Mouse (Mus musculus): ENCODE measurements around the gene Nup153. TPM values are rescaled to one million over a fixed set of nuclear protein-coding genes. Genes with fewer than 3 reads are reported as not detected.

The Nup153 gene
- 24.7 and 25.8 TPM in 2 replicates for polyA plus RNA-seq (2015; fragmentation: Nextera tagmentation; extraction: Ambion mirVana)

DNA sequence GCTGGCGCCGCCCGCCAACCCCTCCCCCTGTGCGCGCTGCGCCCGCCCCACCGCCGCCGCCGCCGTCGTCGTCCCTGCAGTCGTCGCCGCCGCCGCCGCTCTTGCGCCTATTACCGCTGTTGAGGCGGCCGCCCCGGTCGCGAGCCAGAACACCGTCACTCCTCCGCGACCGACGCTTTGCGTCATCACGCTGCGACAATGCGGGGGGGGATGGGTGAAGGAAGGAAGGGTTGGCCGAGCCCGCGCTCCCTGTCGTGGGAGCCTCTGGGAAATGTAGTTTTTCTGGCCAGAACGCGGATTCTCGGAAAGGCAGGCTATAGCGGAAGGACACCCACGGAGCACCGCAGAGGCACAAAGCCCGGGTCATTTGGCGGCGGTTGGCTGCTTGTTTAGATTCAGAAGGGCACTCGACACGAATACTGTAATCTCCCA, at the start of gene Nup153:
Gene Nup153, minus strand, starts transcription at position 104 of the 432 bp plus-strand sequence.
- Histone ChIP-seq H3K9ac (replicated peaks) (peak within 1 kb of the TSS; percentile 78), H3K4me3 (peak within 1 kb of the TSS; percentile 91), H3K27me3 (no peaks in the 10 kb centered on the region), H3K36me3 (no peaks in the 10 kb centered on the region), H3K9me3 (no peaks in the 10 kb centered on the region), H3K4me2 (replicated peaks) (peak within 1 kb of the TSS; percentile 76), H3K27ac (replicated peaks) (peak within 1 kb of the TSS; percentile 95), H3K4me1 (peaks cover 26% of the 10 kb centered on the region)
- peak; percentile 93 for ATAC-seq (replicated peaks)
- WGBS: under 1% methylated on average over 42 of the region's 51 CpGs

DNA sequence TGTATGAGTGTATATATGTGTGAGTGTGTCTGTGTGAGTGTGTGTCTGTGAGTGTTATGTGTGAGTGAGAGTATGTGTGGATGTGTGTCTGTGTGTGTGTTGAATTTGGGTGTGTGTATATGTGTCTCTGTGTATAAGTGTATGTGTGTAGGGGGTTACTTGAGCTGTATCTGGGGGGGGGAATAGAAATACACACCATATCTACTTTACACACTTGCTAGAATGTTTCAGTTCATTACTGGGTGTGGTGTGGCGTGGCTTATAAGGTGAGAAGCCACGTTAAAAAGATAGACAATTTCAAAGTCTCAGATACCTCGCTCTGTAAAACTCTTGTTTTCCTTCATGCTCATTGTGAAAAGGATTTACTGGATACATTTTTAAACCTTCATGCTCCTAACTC, 49.7 kb upstream of the Nup153 start:
- Histone ChIP-seq H3K27me3 (no peaks in the 10 kb centered on the region), H3K36me3 (peaks cover 7% of the 10 kb centered on the region; the same call in 1 of the 2 replicates), H3K4me2 (replicated peaks) (no peak overlapping the region), H3K9ac (replicated peaks) (no peak overlapping the region), H3K4me3 (no peak overlapping the region), H3K4me1 (no peaks in the 10 kb centered on the region), H3K27ac (replicated peaks) (no peak overlapping the region), H3K9me3 (no peaks in the 10 kb centered on the region)
- no peak for ATAC-seq (replicated peaks)
- 94% methylated on average over 3 of the region's 3 CpGs for WGBS

DNA sequence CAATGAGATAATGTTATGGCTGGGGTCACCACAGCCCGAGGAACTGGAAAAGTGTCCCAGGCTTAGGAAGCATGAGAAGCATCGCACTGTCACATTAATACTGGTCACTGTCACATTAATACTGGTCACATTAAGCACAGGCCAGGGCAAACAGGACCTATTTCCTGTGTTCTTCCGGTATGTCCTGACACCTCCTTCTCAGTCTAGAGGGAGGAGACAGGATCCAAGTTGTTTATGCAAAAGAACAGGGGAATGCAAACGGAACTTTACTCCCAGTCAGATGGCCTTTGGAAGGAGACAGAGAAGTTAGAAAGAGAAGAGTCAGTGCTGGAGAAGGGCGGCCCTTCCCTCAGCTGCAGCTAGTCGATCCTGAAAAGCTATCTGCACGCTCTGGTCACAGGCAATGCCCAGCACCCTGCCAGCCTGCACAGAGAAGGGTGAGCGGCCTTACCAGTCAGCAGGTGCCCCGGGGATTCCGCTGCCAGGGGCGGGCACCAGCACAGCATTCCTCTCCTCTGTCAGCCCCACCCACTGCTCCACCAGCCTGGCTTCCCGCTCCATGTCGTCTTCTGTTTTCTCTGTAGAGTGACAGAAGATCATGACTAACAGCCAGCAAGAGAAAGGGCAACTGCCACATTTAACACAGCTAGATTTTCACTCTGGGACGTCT, 49.0 kb upstream of the Nup153 start:
- no peak overlapping the region for H3K27ac ChIP-seq (replicated peaks)
- peaks cover 11% of the 10 kb centered on the region; the same call in 1 of the 2 replicates for H3K36me3 ChIP-seq
- no peak overlapping the region for H3K4me3 ChIP-seq
- 83% methylated on average over 14 of the region's 14 CpGs for WGBS
- no peak overlapping the region for H3K4me2 ChIP-seq (replicated peaks)
- H3K4me1 ChIP-seq: no peaks in the 10 kb centered on the region
- H3K9me3 ChIP-seq: no peaks in the 10 kb centered on the region
- ATAC-seq (replicated peaks): no peak
- no peak overlapping the region for H3K9ac ChIP-seq (replicated peaks)
- H3K27me3 ChIP-seq: no peaks in the 10 kb centered on the region

DNA sequence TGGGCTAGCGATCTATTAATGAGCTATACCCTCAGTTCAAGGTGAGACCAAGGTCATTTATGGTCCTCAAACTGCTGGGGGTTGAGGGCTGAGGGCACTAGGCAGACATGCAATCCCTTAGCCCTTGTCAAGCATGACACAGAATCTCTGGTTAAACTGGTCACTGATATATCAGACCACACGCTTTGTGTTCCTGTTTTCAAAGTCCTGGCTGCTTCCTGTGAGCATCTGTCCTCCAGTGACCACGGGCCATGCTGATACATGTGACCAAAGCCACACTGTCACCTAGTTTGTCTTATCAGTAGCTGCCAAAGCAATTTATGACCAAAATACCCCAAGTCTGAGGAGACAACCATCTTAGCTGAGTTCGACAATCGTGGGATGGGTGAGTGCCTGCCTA, 47.3 kb upstream of the Nup153 start:
- Histone ChIP-seq H3K27ac (replicated peaks) (no peak overlapping the region), H3K27me3 (no peaks in the 10 kb centered on the region), H3K4me3 (no peak overlapping the region), H3K36me3 (peaks cover 16% of the 10 kb centered on the region; the same call in 1 of the 2 replicates), H3K4me1 (no peaks in the 10 kb centered on the region), H3K9ac (replicated peaks) (no peak overlapping the region), H3K4me2 (replicated peaks) (no peak overlapping the region), H3K9me3 (no peaks in the 10 kb centered on the region)
- 90% methylated on average over 5 of the region's 5 CpGs for WGBS
- ATAC-seq (replicated peaks): no peak

GRCm38 (mm10) chr13:46772581-46772980, 44.8 kb upstream of the Nup153 start:
- 97% methylated on average over 13 of the region's 13 CpGs for WGBS
- Histone ChIP-seq H3K27me3 (no peaks in the 10 kb centered on the region), H3K27ac (replicated peaks) (no peak overlapping the region), H3K4me1 (no peaks in the 10 kb centered on the region), H3K4me3 (no peak overlapping the region), H3K4me2 (replicated peaks) (no peak overlapping the region), H3K9me3 (no peaks in the 10 kb centered on the region), H3K9ac (replicated peaks) (no peak overlapping the region), H3K36me3 (peaks cover 16% of the 10 kb centered on the region; the same call in 1 of the 2 replicates)
- ATAC-seq (replicated peaks): no peak

DNA sequence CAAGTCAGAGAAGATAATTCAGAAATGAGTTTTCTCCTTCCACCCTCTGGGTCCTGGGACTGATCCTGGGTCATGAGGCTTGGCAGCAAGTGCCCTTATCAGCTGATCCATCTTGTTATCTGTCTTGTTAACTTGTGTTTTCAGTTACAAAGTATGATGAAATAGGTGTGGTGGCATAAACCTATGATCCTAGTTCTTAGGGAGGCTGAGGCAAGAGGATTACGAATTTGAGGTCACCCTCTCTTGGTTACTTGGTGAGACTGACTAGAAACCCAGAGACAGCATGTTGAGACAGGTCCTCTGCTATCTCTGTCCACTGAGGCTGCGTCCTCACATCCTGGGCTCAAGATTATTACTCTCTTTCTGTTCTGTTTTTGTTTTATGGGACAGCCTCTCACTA, 37.6 kb upstream of the Nup153 start:
- H3K4me3 ChIP-seq: no peak overlapping the region
- ATAC-seq (replicated peaks): no peak
- no peak overlapping the region for H3K9ac ChIP-seq (replicated peaks)
- peaks cover 4% of the 10 kb centered on the region; the same call in 1 of the 2 replicates for H3K36me3 ChIP-seq
- no peak overlapping the region for H3K27ac ChIP-seq (replicated peaks)
- no peaks in the 10 kb centered on the region for H3K9me3 ChIP-seq
- no peaks in the 10 kb centered on the region for H3K4me1 ChIP-seq
- 92% methylated on average over 2 of the region's 2 CpGs for WGBS
- H3K4me2 ChIP-seq (replicated peaks): no peak overlapping the region
- H3K27me3 ChIP-seq: no peaks in the 10 kb centered on the region

DNA sequence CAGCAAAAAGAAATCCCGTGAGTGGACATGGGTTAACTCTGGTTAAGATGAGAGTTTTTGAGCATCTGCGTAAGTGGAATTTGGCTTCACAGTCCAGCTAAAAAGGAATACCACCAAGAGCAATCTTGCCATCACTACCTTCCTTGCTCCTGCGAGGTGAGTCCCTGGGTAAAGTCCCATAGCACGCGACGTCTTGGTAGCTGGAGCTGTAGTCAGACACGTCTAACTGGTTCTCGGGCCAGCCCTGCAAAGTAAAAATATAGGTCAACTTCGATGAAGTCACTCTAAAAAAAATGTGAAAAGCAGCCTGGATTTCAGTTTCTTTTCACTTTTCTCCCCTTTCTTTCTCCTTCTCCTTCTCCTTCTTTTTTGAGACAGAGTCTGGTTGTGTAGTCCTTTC, 35.5 kb upstream of the Nup153 start:
- Histone ChIP-seq H3K36me3 (peaks cover 4% of the 10 kb centered on the region; the same call in 1 of the 2 replicates), H3K9me3 (no peaks in the 10 kb centered on the region), H3K9ac (replicated peaks) (no peak overlapping the region), H3K27ac (replicated peaks) (no peak overlapping the region), H3K4me3 (no peak overlapping the region), H3K4me2 (replicated peaks) (no peak overlapping the region), H3K27me3 (no peaks in the 10 kb centered on the region), H3K4me1 (no peaks in the 10 kb centered on the region)
- ATAC-seq (replicated peaks): no peak
- 97% methylated on average over 9 of the region's 9 CpGs for WGBS

DNA sequence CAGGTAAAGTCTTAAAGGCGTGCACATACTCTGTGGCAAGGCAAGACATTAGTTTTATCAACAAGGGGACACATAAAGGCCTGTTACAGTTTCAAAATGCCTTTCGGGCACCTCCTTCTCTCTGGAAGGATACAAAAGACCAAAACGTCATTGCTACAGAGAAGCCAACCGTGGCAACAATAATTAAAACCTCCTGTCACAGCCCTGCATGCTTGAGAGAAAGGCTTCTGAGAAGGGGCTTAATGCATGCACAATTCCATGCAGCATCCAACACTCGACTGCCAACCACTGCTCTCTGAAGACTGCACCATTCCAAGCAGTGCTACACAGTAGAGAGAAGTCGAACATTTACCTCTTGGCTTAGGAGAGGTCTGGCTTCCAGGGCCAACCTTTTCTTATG, 33.2 kb upstream of the Nup153 start:
- Histone ChIP-seq H3K9me3 (no peaks in the 10 kb centered on the region), H3K4me2 (replicated peaks) (no peak overlapping the region), H3K4me3 (no peak overlapping the region), H3K9ac (replicated peaks) (no peak overlapping the region), H3K36me3 (peaks cover 4% of the 10 kb centered on the region; the same call in 1 of the 2 replicates), H3K27me3 (no peaks in the 10 kb centered on the region), H3K27ac (replicated peaks) (no peak overlapping the region), H3K4me1 (no peaks in the 10 kb centered on the region)
- 72% methylated on average over 6 of the region's 6 CpGs for WGBS
- no peak for ATAC-seq (replicated peaks)

- WGBS: 55% methylated on average over 8 of the region's 8 CpGs
- no peak for ATAC-seq (replicated peaks)
These were observed 31.6 kb upstream of the Nup153 start for GRCm38 (mm10) chr13:46759281-46759809.

DNA sequence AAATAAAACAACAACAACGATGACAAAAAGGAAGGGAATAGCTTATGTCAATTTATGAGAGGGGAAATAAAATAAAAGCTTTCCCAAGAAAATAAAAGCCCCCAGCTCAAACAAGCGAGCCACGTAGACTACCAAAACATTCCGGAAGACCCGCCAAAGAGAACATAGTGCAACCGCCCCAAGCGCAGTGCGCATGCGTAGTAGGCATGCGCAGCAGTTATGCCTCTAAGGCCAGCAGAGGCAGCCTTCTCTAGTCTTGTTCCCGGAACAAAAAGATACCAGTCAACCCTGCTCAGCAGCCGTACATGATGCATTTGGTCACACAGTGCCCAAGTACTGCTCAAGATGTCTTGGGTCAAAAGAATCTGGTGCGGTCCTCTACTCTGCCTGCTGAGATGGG, 30.9 kb upstream of the Nup153 start:
- Histone ChIP-seq H3K9me3 (no peaks in the 10 kb centered on the region), H3K9ac (replicated peaks) (no peak overlapping the region), H3K27ac (replicated peaks) (no peak overlapping the region), H3K4me2 (replicated peaks) (no peak overlapping the region), H3K36me3 (peaks cover 4% of the 10 kb centered on the region; the same call in 1 of the 2 replicates), H3K4me3 (no peak overlapping the region), H3K4me1 (no peaks in the 10 kb centered on the region), H3K27me3 (no peaks in the 10 kb centered on the region)
- no peak for ATAC-seq (replicated peaks)
- WGBS: 93% methylated on average over 13 of the region's 13 CpGs

More at GRCm38 (mm10) chr13:46759281-46759809, 31.6 kb upstream of the Nup153 start:
- no peak overlapping the region for H3K4me3 ChIP-seq
- H3K4me1 ChIP-seq: no peaks in the 10 kb centered on the region
- no peak overlapping the region for H3K27ac ChIP-seq (replicated peaks)
- peaks cover 4% of the 10 kb centered on the region; the same call in 1 of the 2 replicates for H3K36me3 ChIP-seq
- no peak overlapping the region for H3K9ac ChIP-seq (replicated peaks)
- H3K4me2 ChIP-seq (replicated peaks): no peak overlapping the region
- H3K27me3 ChIP-seq: no peaks in the 10 kb centered on the region
- no peaks in the 10 kb centered on the region for H3K9me3 ChIP-seq

DNA sequence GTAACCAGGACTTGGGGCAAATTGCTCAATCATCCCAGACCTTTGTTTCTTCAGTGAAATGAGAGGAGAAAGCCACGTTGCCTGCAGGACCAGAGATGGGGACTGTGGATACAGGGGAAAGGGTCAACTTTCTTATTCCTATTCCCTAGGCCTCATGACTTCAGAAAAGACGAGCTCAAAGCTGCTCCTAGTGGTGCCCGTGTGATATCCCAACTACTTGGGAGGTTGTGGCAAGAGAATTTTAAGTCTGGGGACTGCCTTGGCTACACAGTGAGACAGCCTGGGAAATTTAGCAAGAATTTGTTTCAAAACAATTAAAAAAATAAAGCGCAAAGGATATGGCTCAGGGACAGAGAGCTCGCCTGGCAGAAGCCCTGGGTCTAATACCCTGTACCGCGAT, 30.2 kb upstream of the Nup153 start:
- 89% methylated on average over 7 of the region's 7 CpGs for WGBS
- H3K27ac ChIP-seq (replicated peaks): no peak overlapping the region
- no peaks in the 10 kb centered on the region for H3K27me3 ChIP-seq
- ATAC-seq (replicated peaks): no peak
- no peak overlapping the region for H3K4me3 ChIP-seq
- H3K4me1 ChIP-seq: no peaks in the 10 kb centered on the region
- H3K9me3 ChIP-seq: no peaks in the 10 kb centered on the region
- H3K4me2 ChIP-seq (replicated peaks): no peak overlapping the region
- H3K36me3 ChIP-seq: peaks cover 3% of the 10 kb centered on the region; the same call in 1 of the 2 replicates
- no peak overlapping the region for H3K9ac ChIP-seq (replicated peaks)

- no peaks in the 10 kb centered on the region for H3K9me3 ChIP-seq
- no peak overlapping the region for H3K4me2 ChIP-seq (replicated peaks)
- H3K36me3 ChIP-seq: peaks cover 8% of the 10 kb centered on the region; the same call in 1 of the 2 replicates
- WGBS: 91% methylated on average over 5 of the region's 5 CpGs
- H3K27me3 ChIP-seq: no peaks in the 10 kb centered on the region
- no peaks in the 10 kb centered on the region for H3K4me1 ChIP-seq
- ATAC-seq (replicated peaks): no peak
- H3K4me3 ChIP-seq: no peak overlapping the region
- H3K9ac ChIP-seq (replicated peaks): no peak overlapping the region
- H3K27ac ChIP-seq (replicated peaks): no peak overlapping the region
These were observed 25.6 kb upstream of the Nup153 start for GRCm38 (mm10) chr13:46753294-46753693.

Measured in forebrain, embryonic 15.5 days (tissue).